Mouse (Mus musculus) hindbrain, embryonic 16.5 days (tissue): ENCODE data around the gene Srgap1. TPM values are rescaled to one million over a fixed set of nuclear protein-coding genes. Genes with fewer than 3 reads are reported as not detected.

ENCODE experiments used
- ATAC-seq: fragments of 200-750 bp; cut with Nextera tagmentation; 2 replicates; pipeline ENCODE4 v1.8.0; 2017; ENCODE audit warnings: moderate TSS enrichment, moderate library complexity
- H3K27ac ChIP-seq: fragments of 300-500 bp; sonication (generic); 2 replicates; pipeline ENCODE4 v1.5.1; 2014; ENCODE audit warnings: low read depth, mild to moderate bottlenecking, control low read depth, low read length, moderate library complexity
- H3K27me3 ChIP-seq: fragments of 300-500 bp; sonication (generic); replicated peaks from 2 replicates; pipeline ENCODE4 v1.6.1; 2014; ENCODE audit warnings: low read length; ENCODE audit not compliant: control insufficient read depth, insufficient read depth
- H3K36me3 ChIP-seq: fragments of 300-500 bp; sonication (generic); 2 replicates; pipeline ENCODE4 v1.6.1; 2014; ENCODE audit warnings: mild to moderate bottlenecking, low read length, moderate library complexity, mixed read lengths; ENCODE audit not compliant: control insufficient read depth, insufficient read depth
- H3K4me1 ChIP-seq: fragments of 300-500 bp; sonication (generic); 2 replicates; pipeline ENCODE4 v1.6.1; 2014; ENCODE audit warnings: low read depth, low read length; ENCODE audit not compliant: control insufficient read depth, insufficient read depth
- H3K4me2 ChIP-seq: fragments of 300-500 bp; sonication (generic); 2 replicates; pipeline ENCODE4 v1.6.1; 2014; ENCODE audit warnings: mild to moderate bottlenecking, low read length, control low read depth, moderate library complexity
- H3K4me3 ChIP-seq: fragments of 300-500 bp; sonication (generic); 2 replicates; pipeline ENCODE4 v1.5.1; 2014; ENCODE audit warnings: mild to moderate bottlenecking, low read length, control low read depth, moderate library complexity
- H3K9ac ChIP-seq: fragments of 300-500 bp; sonication (generic); 2 replicates; pipeline ENCODE4 v1.6.1; 2014; ENCODE audit warnings: low read depth, mild to moderate bottlenecking, control low read depth, low read length, moderate library complexity
- H3K9me3 ChIP-seq: fragments of 300-500 bp; sonication (generic); 2 replicates; pipeline ENCODE4 v1.6.1; 2014; ENCODE audit warnings: mild to moderate bottlenecking, low read length, moderate library complexity; ENCODE audit not compliant: control insufficient read depth
- WGBS: fragments of 180-500 bp; shearing (Covaris S2); extraction: QIAGEN DNeasy Blood & Tissue Kit; methylation state at CpG from one replicate; pipeline ENCODE4 v1.1.7; 2014; 5-methylcytosine and 5-hydroxymethylcytosine counted together
- polyA plus RNA-seq: library from polyadenylated mRNA; unstranded; fragments of >200 nt; fragmentation: Nextera tagmentation; extraction: Ambion mirVana; gene quantifications from 2 replicates; pipeline ENCODE4 v1.2.1, GENCODE M21; 2015

Gene Srgap1
- polyA plus RNA-seq, 1 experiment from 2014 or later, result 29.2 TPM

DNA sequence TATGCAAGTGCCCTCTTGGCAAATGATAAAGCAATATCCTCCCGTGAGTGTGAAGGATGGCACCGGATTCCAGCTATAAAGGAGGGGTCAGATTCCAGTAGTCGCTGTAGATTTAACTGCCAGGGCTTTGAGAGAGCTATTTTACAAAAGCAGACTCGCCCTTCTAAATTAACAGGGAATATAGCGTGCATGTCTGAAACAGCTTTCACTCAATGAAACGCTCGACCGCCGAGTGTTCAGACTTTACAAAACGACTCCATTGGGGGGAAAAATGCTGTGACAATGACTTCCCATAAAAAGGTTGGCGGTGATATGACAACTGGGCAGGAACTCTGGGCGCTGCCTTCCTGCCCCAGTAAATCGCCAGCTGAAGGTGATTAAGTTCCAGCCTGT lies 608 bp downstream of the Srgap1 start:
- Histone ChIP-seq H3K4me2 (peak overlapping the region; percentile 63), H3K4me3 (peak overlapping the region; percentile 87), H3K27me3 (no peaks in the 10 kb centered on the region), H3K9me3 (no peaks in the 10 kb centered on the region), H3K27ac (peak overlapping the region; percentile 92), H3K9ac (peak overlapping the region; percentile 94), H3K36me3 (no peaks in the 10 kb centered on the region), H3K4me1 (peaks cover 13% of the 10 kb centered on the region)
- 0 out of 2 replicates have a peak, but pooled peaks have one; percentile 0 for ATAC-seq
- WGBS, result under 1% methylated on average over 13 of the region's 13 CpGs

- H3K9ac ChIP-seq, result peak overlapping the region; percentile 94
- ATAC-seq, result peak; percentile 11
- WGBS, result 2% methylated on average over 9 of the region's 9 CpGs
- H3K4me1 ChIP-seq, result peaks cover 13% of the 10 kb centered on the region
- no peaks in the 10 kb centered on the region for H3K27me3 ChIP-seq
- peak overlapping the region; percentile 63 for H3K4me2 ChIP-seq
- H3K4me3 ChIP-seq, result peak overlapping the region; percentile 87
- H3K36me3 ChIP-seq, result no peaks in the 10 kb centered on the region
- peak overlapping the region; percentile 92 for H3K27ac ChIP-seq
- H3K9me3 ChIP-seq, result no peaks in the 10 kb centered on the region
Measured at GRCm38 (mm10) chr10:122045946-122046345, 1.2 kb downstream of the Srgap1 start.

GRCm38 (mm10) chr10:122044926-122045325 lies 2.2 kb downstream of the Srgap1 start:
- WGBS, result 42% methylated on average over 4 of the region's 4 CpGs
- Histone ChIP-seq H3K27me3 (no peaks in the 10 kb centered on the region), H3K4me3 (peak overlapping the region; percentile 87), H3K4me1 (peaks cover 13% of the 10 kb centered on the region), H3K9me3 (no peaks in the 10 kb centered on the region), H3K9ac (peak overlapping the region; percentile 48), H3K4me2 (peak overlapping the region; percentile 63), H3K36me3 (no peaks in the 10 kb centered on the region), H3K27ac (no peak overlapping the region; the same call in 1 of the 2 replicates)
- no peak for ATAC-seq

DNA sequence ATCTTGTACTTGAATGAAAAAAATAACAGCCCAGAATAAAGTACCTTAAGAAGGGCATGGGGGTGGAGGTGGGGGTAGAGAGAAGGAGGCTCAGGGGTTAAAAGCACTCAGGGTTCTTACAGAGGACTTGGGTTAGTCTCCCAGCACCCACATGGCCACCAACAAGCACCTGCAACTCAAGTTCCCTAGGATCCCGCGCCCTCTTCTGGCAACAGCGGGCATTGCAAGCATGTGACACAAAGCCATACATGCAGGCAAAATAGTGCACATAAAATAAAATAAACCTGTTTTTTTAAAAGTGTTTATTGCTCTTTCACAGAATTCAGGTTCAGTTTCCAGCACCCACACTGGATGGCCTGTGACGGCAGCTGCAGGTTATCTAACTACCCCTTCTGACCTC lies 6.7 kb downstream of the Srgap1 start:
- Histone ChIP-seq H3K9me3 (no peaks in the 10 kb centered on the region), H3K27ac (no peak overlapping the region), H3K27me3 (no peaks in the 10 kb centered on the region), H3K4me1 (peaks cover 10% of the 10 kb centered on the region), H3K36me3 (no peaks in the 10 kb centered on the region), H3K4me2 (no peak overlapping the region), H3K4me3 (no peak overlapping the region), H3K9ac (no peak overlapping the region)
- ATAC-seq, result no peak
- WGBS, result 43% methylated on average over 4 of the region's 4 CpGs

DNA sequence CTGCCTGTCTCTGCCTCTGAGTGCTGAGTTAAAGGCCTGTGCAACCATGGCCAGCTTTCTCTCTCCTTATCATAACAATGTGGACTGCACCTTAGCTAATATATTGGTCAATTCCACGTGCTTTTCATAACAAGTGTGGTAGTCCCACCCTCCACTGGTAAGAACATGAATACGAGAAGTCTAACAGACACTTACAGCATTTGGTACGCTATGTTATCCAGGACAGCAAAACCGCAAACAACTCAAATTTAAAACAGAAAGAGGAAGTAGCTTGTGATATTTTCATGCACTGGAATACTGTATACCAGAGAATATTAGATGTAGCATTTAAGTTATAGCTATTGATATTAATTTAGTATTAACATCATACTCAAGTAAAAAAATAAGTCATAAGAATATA lies 7.5 kb downstream of the Srgap1 start:
- H3K4me2 ChIP-seq, result no peak overlapping the region
- H3K4me3 ChIP-seq, result no peak overlapping the region
- H3K27ac ChIP-seq, result no peak overlapping the region
- H3K9me3 ChIP-seq, result no peaks in the 10 kb centered on the region
- 88% methylated on average over 4 of the region's 4 CpGs for whole genome bisulfite sequencing
- no peak for ATAC-seq
- H3K9ac ChIP-seq, result no peak overlapping the region
- H3K4me1 ChIP-seq, result peaks cover 4% of the 10 kb centered on the region
- no peaks in the 10 kb centered on the region for H3K27me3 ChIP-seq
- H3K36me3 ChIP-seq, result no peaks in the 10 kb centered on the region

GRCm38 (mm10) chr10:122038554-122038953 lies 8.6 kb downstream of the Srgap1 start:
- H3K27ac ChIP-seq, result no peak overlapping the region
- no peak overlapping the region for H3K9ac ChIP-seq
- H3K27me3 ChIP-seq, result no peaks in the 10 kb centered on the region
- no peaks in the 10 kb centered on the region for H3K36me3 ChIP-seq
- H3K4me2 ChIP-seq, result no peak overlapping the region
- no peaks in the 10 kb centered on the region for H3K9me3 ChIP-seq
- WGBS, result 58% methylated on average over 3 of the region's 3 CpGs
- H3K4me1 ChIP-seq, result peaks cover 3% of the 10 kb centered on the region
- H3K4me3 ChIP-seq, result no peak overlapping the region
- 0 out of 2 replicates have a peak, but pooled peaks have one; percentile 41 for ATAC-seq

DNA sequence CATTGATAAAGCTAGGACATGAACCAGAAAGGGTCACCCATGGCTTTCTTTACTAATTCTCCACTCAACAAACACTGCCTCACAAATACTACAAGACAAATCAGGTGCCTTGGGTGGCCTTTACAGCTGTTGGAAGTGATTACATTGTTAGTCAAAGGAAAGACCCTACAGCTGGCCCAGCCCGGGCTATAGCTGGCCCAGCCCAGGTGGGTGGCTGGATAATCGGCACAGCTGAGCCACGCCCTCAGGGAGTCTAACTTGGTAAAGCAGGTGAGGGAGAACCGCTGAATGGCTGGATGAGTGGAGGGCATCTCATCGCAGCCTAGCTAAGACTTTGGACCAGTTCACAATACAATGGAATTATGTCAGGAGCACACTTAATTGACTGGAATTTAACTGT lies 13.8 kb downstream of the Srgap1 start:
- H3K4me2 ChIP-seq, result no peak overlapping the region
- no peaks in the 10 kb centered on the region for H3K36me3 ChIP-seq
- no peak overlapping the region for H3K9ac ChIP-seq
- H3K4me1 ChIP-seq, result no peaks in the 10 kb centered on the region; the same call in 1 of the 2 replicates
- no peak overlapping the region for H3K27ac ChIP-seq
- H3K27me3 ChIP-seq, result no peaks in the 10 kb centered on the region
- no peak for ATAC-seq
- 83% methylated on average over 5 of the region's 5 CpGs for WGBS
- no peaks in the 10 kb centered on the region for H3K9me3 ChIP-seq
- H3K4me3 ChIP-seq, result no peak overlapping the region

GRCm38 (mm10) chr10:122030420-122030819 lies 16.7 kb downstream of the Srgap1 start:
- Histone ChIP-seq H3K36me3 (no peaks in the 10 kb centered on the region), H3K4me1 (no peaks in the 10 kb centered on the region; the same call in 1 of the 2 replicates), H3K27me3 (no peaks in the 10 kb centered on the region), H3K27ac (no peak overlapping the region), H3K9me3 (no peaks in the 10 kb centered on the region), H3K4me3 (no peak overlapping the region), H3K4me2 (no peak overlapping the region), H3K9ac (no peak overlapping the region)
- ATAC-seq, result no peak
- 83% methylated on average over 5 of the region's 5 CpGs for WGBS

DNA sequence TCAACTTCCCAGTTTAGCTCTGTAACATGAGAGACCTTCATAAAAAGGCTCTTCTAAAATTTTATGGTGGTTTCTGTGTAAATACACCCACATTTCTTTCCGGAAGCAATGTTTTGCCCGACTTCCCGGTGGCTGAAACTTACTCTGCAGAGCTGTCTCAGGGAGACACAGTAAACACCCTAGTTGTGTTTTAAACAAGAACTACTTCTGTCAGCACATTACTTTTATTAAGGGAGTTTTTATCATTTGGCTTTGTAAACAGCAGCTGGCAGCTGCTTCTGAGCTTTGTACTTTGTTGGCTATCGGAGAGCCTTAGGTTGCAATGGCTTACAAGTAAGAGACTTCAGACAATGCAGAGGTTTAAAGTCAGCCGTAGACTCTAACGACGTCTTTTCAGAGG lies 17.4 kb downstream of the Srgap1 start:
- Histone ChIP-seq H3K36me3 (no peaks in the 10 kb centered on the region), H3K4me3 (no peak overlapping the region), H3K4me1 (no peaks in the 10 kb centered on the region; the same call in 1 of the 2 replicates), H3K9me3 (no peaks in the 10 kb centered on the region), H3K27ac (no peak overlapping the region), H3K9ac (no peak overlapping the region), H3K27me3 (no peaks in the 10 kb centered on the region), H3K4me2 (no peak overlapping the region)
- ATAC-seq, result no peak
- 74% methylated on average over 7 of the region's 7 CpGs for WGBS

DNA sequence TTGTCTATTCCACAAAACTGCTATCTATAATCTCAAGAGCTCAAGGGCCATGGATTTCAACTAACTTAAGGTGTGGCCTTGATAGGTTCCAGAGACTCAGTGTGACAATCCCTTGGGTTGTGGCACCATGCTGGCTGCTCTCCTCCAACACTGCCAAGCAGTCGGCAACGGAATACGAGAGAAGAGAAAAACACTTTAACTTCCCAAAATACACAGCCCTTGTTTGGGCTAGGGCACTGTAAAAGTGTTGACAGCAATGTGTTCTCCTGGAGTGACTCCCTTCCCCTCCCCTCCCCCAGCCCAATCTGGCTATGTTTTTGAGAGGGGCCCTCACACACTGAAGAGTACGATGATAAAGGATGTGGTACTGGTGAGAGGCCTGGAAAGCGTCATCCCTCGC lies 21.9 kb downstream of the Srgap1 start:
- no peak for ATAC-seq
- no peaks in the 10 kb centered on the region for H3K27me3 ChIP-seq
- 88% methylated on average over 6 of the region's 6 CpGs for WGBS

More for the DNA sequence above, 21.9 kb downstream of the Srgap1 start:
- no peaks in the 10 kb centered on the region; the same call in 1 of the 2 replicates for H3K4me1 ChIP-seq
- H3K4me3 ChIP-seq, result no peak overlapping the region
- H3K9ac ChIP-seq, result no peak overlapping the region
- no peak overlapping the region for H3K27ac ChIP-seq
- H3K4me2 ChIP-seq, result no peak overlapping the region
- peaks cover 3% of the 10 kb centered on the region for H3K9me3 ChIP-seq
- 0 out of 2 replicates have a peak, but pooled peaks cover 5% of the 10 kb centered on the region for H3K36me3 ChIP-seq
